Mouse (Mus musculus) CH12.LX (cell line): ENCODE measurements around the gene Bst2. TPM values are rescaled to one million over a fixed set of nuclear protein-coding genes. Genes with fewer than 3 reads are reported as not detected.

Source experiments
- DNase-seq: peaks from one replicate; pipeline ENCODE4 v3.0.0-alpha.2; 2013; ENCODE audit errors: extremely low read depth
- H3K27ac ChIP-seq: 2 replicates; pipeline ENCODE4 v1.5.1; 2012; ENCODE audit warnings: low read depth, mild to moderate bottlenecking, control low read depth, moderate library complexity; ENCODE audit not compliant: insufficient read depth
- H3K27me3 ChIP-seq: replicated peaks from 2 replicates; pipeline ENCODE3; 2012; ENCODE audit warnings: inconsistent platforms
- H3K36me3 ChIP-seq, 2 experiments: replicated peaks in 1 of 2; 2 replicates each; pipeline versions ENCODE3 to v1.6.1; 2012; ENCODE audit warnings: inconsistent platforms in 1 of 2, low read length in 1 of 2, mild to moderate bottlenecking in 1 of 2, mixed read lengths in 1 of 2, moderate library complexity in 1 of 2; ENCODE audit not compliant: control insufficient read depth in 1 of 2, insufficient read depth in 1 of 2
- H3K4me1 ChIP-seq, 2 experiments: 2 replicates each; pipeline ENCODE4 v1.6.1; 2012; ENCODE audit warnings: inconsistent platforms in 1 of 2, moderate library complexity in 1 of 2; ENCODE audit not compliant: insufficient read depth in 2 of 2, control insufficient read depth in 1 of 2
- H3K4me2 ChIP-seq: 2 replicates; pipeline ENCODE4 v1.6.1; 2012; ENCODE audit warnings: low read depth, mild to moderate bottlenecking, control low read depth; ENCODE audit not compliant: poor library complexity, insufficient read depth, severe bottlenecking
- H3K4me3 ChIP-seq, 3 experiments: fragments of 150-350 bp in 1 of 3; sonication (generic) in 1 of 3; replicated peaks in 1 of 3; 2 replicates each; pipeline versions ENCODE3 to v1.5.1; 2011 to 2012; ENCODE audit warnings: low read depth in 2 of 3, low read length in 2 of 3, mild to moderate bottlenecking in 2 of 3, moderate library complexity in 2 of 3, control low read depth in 1 of 3, improper control_type of control experiment in 1 of 3, inconsistent platforms in 1 of 3, mixed read lengths in 1 of 3; ENCODE audit not compliant: poor library complexity in 1 of 3
- H3K79me2 ChIP-seq: replicated peaks from 2 replicates; pipeline ENCODE4 v1.6.1; 2012; ENCODE audit warnings: mild to moderate bottlenecking, moderate library complexity; ENCODE audit not compliant: control insufficient read depth, poor library complexity, insufficient read depth, severe bottlenecking; ENCODE audit errors: extremely low read depth
- H3K9ac ChIP-seq: 2 replicates; pipeline ENCODE4 v1.6.1; 2012; ENCODE audit warnings: low read depth, mild to moderate bottlenecking, control low read depth, moderate library complexity; ENCODE audit not compliant: insufficient read depth
- H3K9me3 ChIP-seq: replicated peaks from 2 replicates; pipeline ENCODE3; 2012; ENCODE audit warnings: low read length, inconsistent platforms, mixed read lengths
- BHLHE40 ChIP-seq: IDR thresholded peaks from 2 replicates; pipeline ENCODE4 v1.6.1; 2011; ENCODE audit warnings: mild to moderate bottlenecking, low read depth, low read length, improper control_type of control experiment
- CHD1 ChIP-seq: IDR thresholded peaks from 2 replicates; pipeline ENCODE4 v1.6.1; 2012; ENCODE audit warnings: low read depth, low read length, improper control_type of control experiment, inconsistent platforms
- E2F4 ChIP-seq: IDR thresholded peaks from 2 replicates; pipeline ENCODE4 v1.6.1; 2011; ENCODE audit warnings: low read depth, low read length, improper control_type of control experiment; ENCODE audit not compliant: insufficient replicate concordance
- ELF1 ChIP-seq: IDR thresholded peaks from 2 replicates; pipeline ENCODE4 v1.6.1; 2014; ENCODE audit warnings: low read depth, mild to moderate bottlenecking, inconsistent platforms, low read length, improper control_type of control experiment
- ETS1 ChIP-seq: conservative IDR thresholded peaks from 2 replicates; pipeline ENCODE4 v1.6.1; 2012; ENCODE audit warnings: low read depth, mild to moderate bottlenecking, inconsistent platforms, low read length, improper control_type of control experiment, moderate library complexity
- HCFC1 ChIP-seq: IDR thresholded peaks from 2 replicates; pipeline ENCODE4 v1.6.1; 2012; ENCODE audit warnings: low read depth, mild to moderate bottlenecking, inconsistent platforms, low read length, improper control_type of control experiment
- IRF4 ChIP-seq: IDR thresholded peaks from 2 replicates; pipeline ENCODE4 v1.6.1; 2014; ENCODE audit warnings: low read depth, mild to moderate bottlenecking, inconsistent platforms, low read length, improper control_type of control experiment
- JUND ChIP-seq: conservative IDR thresholded peaks from 2 replicates; pipeline ENCODE4 v1.6.1; 2011; ENCODE audit warnings: low read depth, low read length, improper control_type of control experiment
- KAT2A ChIP-seq: IDR thresholded peaks from 2 replicates; pipeline ENCODE4 v1.6.1; 2012; ENCODE audit warnings: low read length, improper control_type of control experiment, inconsistent platforms; ENCODE audit not compliant: insufficient replicate concordance
- MAFK ChIP-seq: IDR thresholded peaks from 2 replicates; pipeline ENCODE4 v1.6.1; 2011; ENCODE audit warnings: low read length, improper control_type of control experiment; ENCODE audit not compliant: insufficient replicate concordance
- MAZ ChIP-seq: IDR thresholded peaks from 2 replicates; pipeline ENCODE4 v1.6.1; 2012; ENCODE audit warnings: low read depth, mild to moderate bottlenecking, inconsistent platforms, low read length, improper control_type of control experiment, moderate library complexity
- MEF2A ChIP-seq: IDR thresholded peaks from 2 replicates; pipeline ENCODE4 v1.6.1; 2014; ENCODE audit warnings: low read depth, mild to moderate bottlenecking, inconsistent platforms, low read length, improper control_type of control experiment, borderline replicate concordance
- MXI1 ChIP-seq: IDR thresholded peaks from 2 replicates; pipeline ENCODE4 v1.6.1; 2011; ENCODE audit warnings: mild to moderate bottlenecking, low read depth, low read length, improper control_type of control experiment
- MYC ChIP-seq: IDR thresholded peaks from 2 replicates; pipeline ENCODE4 v1.6.1; 2011; ENCODE audit warnings: low read depth, mild to moderate bottlenecking, improper control_type of control experiment, low read length
- NELFE ChIP-seq: IDR thresholded peaks from 2 replicates; pipeline ENCODE4 v1.6.1; 2011; ENCODE audit warnings: low read depth, low read length, improper control_type of control experiment
- NRF1 ChIP-seq: IDR thresholded peaks from 2 replicates; pipeline ENCODE4 v1.6.1; 2014; ENCODE audit warnings: low read depth, mild to moderate bottlenecking, inconsistent platforms, low read length, improper control_type of control experiment, moderate library complexity
- POLR2A ChIP-seq: IDR thresholded peaks from 2 replicates; pipeline ENCODE4 v1.6.1; 2011; ENCODE audit warnings: low read depth, mild to moderate bottlenecking, improper control_type of control experiment, low read length
- POLR2AphosphoS2 ChIP-seq: IDR thresholded peaks from 2 replicates; pipeline ENCODE4 v1.6.1; 2011; ENCODE audit warnings: low read depth, low read length, improper control_type of control experiment
- RCOR1 ChIP-seq: conservative IDR thresholded peaks from 2 replicates; pipeline ENCODE4 v1.6.1; 2012; ENCODE audit warnings: low read depth, mild to moderate bottlenecking, inconsistent platforms, low read length, improper control_type of control experiment
- TCF12 ChIP-seq: IDR thresholded peaks from 2 replicates; pipeline ENCODE4 v1.6.1; 2014; ENCODE audit warnings: low read depth, mild to moderate bottlenecking, inconsistent platforms, low read length, improper control_type of control experiment
- UBTF ChIP-seq: IDR thresholded peaks from 2 replicates; pipeline ENCODE4 v1.6.1; 2012; ENCODE audit warnings: low read depth, mild to moderate bottlenecking, inconsistent platforms, low read length, improper control_type of control experiment, moderate library complexity
- USF1 ChIP-seq: IDR thresholded peaks from 2 replicates; pipeline ENCODE4 v1.6.1; 2014; ENCODE audit warnings: low read depth, mild to moderate bottlenecking, inconsistent platforms, low read length, improper control_type of control experiment
- ZC3H11A ChIP-seq: IDR thresholded peaks from 2 replicates; pipeline ENCODE4 v1.6.1; 2012; ENCODE audit warnings: low read depth, mild to moderate bottlenecking, inconsistent platforms, low read length, improper control_type of control experiment
- dilution Hi-C: fragments of 300-500 bp; cut with MboI; formaldehyde crosslinking; loops from 2 replicates; pipeline ENCODE4 v1.14.3; 2020; ENCODE audit warnings: low sequenced_read_pairs; ENCODE audit not compliant: extremely low pct_unique_long_range_greater_than_20kb, extremely low pct_ligation_motif_present
- in situ Hi-C: fragments of 300-500 bp; cut with MboI; formaldehyde crosslinking; loops from 3 replicates; pipeline ENCODE4 v1.14.3; 2019; ENCODE audit warnings: low sequenced_read_pairs, low pct_ligation_motif_present, low pct_unique_long_range_greater_than_20kb, mixed read lengths
- polyA plus RNA-seq: library from polyadenylated mRNA; unstranded; fragments of >175 nt; gene quantifications from 2 replicates; pipeline ENCODE4 v1.2.1, GENCODE M21; 2012; ENCODE audit warnings: low read depth; ENCODE audit not compliant: insufficient read length
- total RNA-seq, 2 experiments: library from RNA; depleted of rRNA; stranded (reverse); fragments of 300-350 nt in 1 of 2; fragments of >200 nt in 1 of 2; gene quantifications; 2 replicates each; pipeline ENCODE4 v1.2.3; 2012 to 2014

Bst2 gene
- total and polyA plus RNA-seq, 3 experiments, result 214 to 424 (median 304) TPM

GRCm38 (mm10) chr8:71527162-71527870 is 9.9 kb downstream of the Bst2 start (continued):
- TF ChIP-seq IRF4 (peak; percentile 46; the same call in 1 of the 2 replicates), POLR2A (no peak), TCF12 (0 out of 2 replicates have a peak, but pooled peaks have one; percentile 17), MAFK (0 out of 2 replicates have a peak, but pooled peaks have one; percentile 16), RCOR1 (no peak), JUND (peak; percentile 32; the same call in 1 of the 2 replicates), KAT2A (no peak), ELF1 (no peak), HCFC1 (no peak), ETS1 (peak; percentile 72), POLR2AphosphoS2 (no peak), MXI1 (no peak), ZC3H11A (no peak)

GRCm38 (mm10) chr8:71526272-71526671 is 11.0 kb downstream of the Bst2 start:
- no peak for DNase-seq
- Histone ChIP-seq H3K79me2 (no peaks in the 10 kb centered on the region), H3K27me3 (no peaks in the 10 kb centered on the region), H3K4me3 (no peak overlapping the region), H3K9ac (no peak overlapping the region), H3K4me1 (peaks cover 24 to 49% of the 10 kb centered on the region in 2 experiments), H3K4me2 (no peak overlapping the region), H3K36me3 (no peaks in the 10 kb centered on the region), H3K9me3 (no peaks in the 10 kb centered on the region), H3K27ac (no peak overlapping the region)
- in situ Hi-C loops, result no loop called here
- dilution Hi-C loops, result no loop called here
- TF ChIP-seq POLR2AphosphoS2 (no peak), BHLHE40 (no peak), MYC (no peak), UBTF (no peak), ELF1 (no peak), E2F4 (no peak), KAT2A (no peak), ZC3H11A (no peak), CHD1 (no peak), NRF1 (no peak), MEF2A (no peak), MAZ (no peak), USF1 (no peak), NELFE (no peak), POLR2A (no peak), IRF4 (no peak)
